Mouse (Mus musculus) heart, adult 2 months (tissue): ENCODE measurements around the gene Trpm1.

Source experiments
- CTCF ChIP-seq: fragments of 200-600 bp; IDR thresholded peaks from 2 replicates; pipeline ENCODE4 v1.8.1; 2022; ENCODE audit warnings: antibody characterized with exemption, mild to moderate bottlenecking, moderate library complexity
- EP300 ChIP-seq: fragments of 200-500 bp; IDR thresholded peaks from 2 replicates; pipeline ENCODE4 v1.6.1; 2011; ENCODE audit warnings: low read depth, low read length, control low read depth; ENCODE audit not compliant: insufficient read depth

GRCm38 (mm10) chr7:64236521-64236920 is 82.9 kb downstream of the Trpm1 start:
- no peak for TF ChIP-seq CTCF
- TF ChIP-seq EP300, result no peak
